Mouse (Mus musculus) kidney, postnatal 14 days (tissue): ENCODE data around the gene Brd3.
"Not testable (repeated sequence)": the region's sequence is repeated elsewhere in the genome, so short reads cannot be mapped to it uniquely, and the experiment has no call there.

Experiments
- DNase-seq: peaks from one replicate; pipeline ENCODE4 v3.0.0; 2022; ENCODE audit warnings: mixed read lengths

The Brd3 gene

GRCm38 (mm10) chr2:27507562-27507961, at the start of gene Brd3:
Gene Brd3 (minus strand): TSS chr2:27507662.
- no peak for DNase-seq

- no peak for DNase-seq
Measured at GRCm38 (mm10) chr2:27556921-27557320, 49.5 kb upstream of the Brd3 start.

DNA sequence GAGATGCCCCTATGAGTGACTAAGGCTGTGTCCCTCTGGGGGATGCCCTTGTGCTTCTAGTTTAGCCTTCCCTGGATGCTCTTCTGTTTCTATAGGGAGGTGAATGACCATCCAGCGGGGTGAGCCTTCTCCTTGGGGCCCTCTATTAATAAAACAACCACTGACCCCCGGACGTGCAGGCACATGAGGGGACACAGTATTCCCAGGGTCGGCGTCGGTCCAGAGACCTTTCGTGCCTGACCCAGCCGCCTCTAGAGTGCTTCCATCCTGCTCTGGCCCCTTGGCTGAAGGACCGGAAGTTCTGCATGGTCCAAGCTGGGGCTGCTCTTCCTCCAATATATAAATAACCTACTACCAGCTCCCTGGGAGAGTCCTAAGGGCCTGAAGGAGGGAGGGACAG, 46.8 kb upstream of the Brd3 start:
- DNase-seq: peak; percentile 83

- peak; percentile 84 for DNase-seq
Measured at GRCm38 (mm10) chr2:27552620-27553287, 45.3 kb upstream of the Brd3 start.

DNA sequence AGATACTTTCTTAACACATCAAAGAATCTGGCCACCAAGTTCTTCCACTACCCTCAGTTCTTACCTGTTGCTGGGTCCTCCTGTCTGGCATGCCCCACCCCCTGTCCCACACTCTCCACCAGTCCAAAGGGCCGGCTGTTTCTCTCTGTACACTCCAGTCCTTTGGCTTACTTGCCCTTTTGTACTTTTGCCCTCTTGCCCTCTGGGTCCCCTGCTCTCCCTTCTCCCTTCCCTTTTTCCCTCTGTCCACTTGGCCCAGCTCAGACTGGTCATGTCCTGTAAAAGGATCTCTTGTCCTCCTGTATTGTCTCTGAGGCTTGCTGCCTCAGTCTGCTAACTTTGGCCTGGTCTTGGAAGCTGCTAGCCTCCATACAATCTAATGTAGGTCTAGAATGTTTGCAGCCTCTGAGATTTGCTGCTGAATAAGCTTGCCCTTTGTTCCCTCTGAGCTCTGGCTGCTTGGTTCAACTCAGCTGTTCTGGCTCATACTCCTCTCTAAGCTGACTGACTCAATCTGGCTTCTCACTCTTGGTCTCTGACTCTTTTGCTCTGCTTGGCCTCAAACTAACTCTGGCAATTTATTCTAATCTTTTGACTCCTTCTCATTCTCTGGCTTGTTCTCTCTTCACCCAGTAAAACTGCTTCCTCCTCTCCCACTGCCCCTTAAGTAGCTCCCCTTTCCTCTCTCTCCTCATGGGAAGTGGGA, 41.4 kb upstream of the Brd3 start:
- no peak for DNase-seq

GRCm38 (mm10) chr2:27547986-27548385, 40.5 kb upstream of the Brd3 start:
- no peak for DNase-seq

DNA sequence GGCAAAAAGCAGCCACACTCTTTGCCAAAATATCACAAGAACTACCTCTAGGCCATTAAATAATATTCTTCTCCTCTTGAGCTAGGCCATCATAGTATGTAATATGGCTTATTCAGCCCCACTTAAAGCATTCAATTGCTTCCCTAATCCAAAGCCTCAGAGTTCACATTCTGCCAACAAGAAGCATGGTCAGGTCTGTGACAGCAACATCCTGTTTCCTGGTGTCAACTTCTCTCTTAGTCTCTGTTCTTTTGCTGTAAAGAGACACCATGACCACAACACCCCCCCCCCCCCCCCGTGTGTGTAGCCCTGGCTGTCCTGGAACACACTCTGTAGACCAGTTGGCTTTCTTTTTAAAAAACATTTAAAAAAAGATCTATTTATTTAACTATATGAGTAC, 39.9 kb upstream of the Brd3 start:
- no peak for DNase-seq

- DNase-seq: not testable (repeated sequence)
Measured at GRCm38 (mm10) chr2:27546041-27546440, 38.6 kb upstream of the Brd3 start.

DNA sequence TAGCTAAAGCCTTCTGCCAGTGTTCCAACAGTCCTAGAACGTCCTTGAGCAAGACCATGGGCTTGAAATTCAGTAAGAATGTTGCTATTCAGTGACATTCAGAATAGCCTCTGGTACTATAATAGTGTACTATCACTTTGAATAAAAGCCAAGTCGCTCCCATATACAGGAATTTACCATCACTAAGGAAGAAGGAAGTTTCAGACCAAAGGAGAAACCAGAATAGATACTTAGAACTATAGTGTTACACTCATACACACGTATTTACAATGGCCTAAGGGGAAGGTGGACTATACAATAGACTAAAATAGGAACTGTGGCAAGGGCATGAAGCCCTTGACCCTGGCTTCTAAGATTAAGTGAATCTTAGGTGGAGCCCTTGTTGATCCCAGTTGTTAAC, 38.1 kb upstream of the Brd3 start:
- not testable (repeated sequence) for DNase-seq

GRCm38 (mm10) chr2:27544613-27545012, 37.2 kb upstream of the Brd3 start:
- DNase-seq: no peak

DNA sequence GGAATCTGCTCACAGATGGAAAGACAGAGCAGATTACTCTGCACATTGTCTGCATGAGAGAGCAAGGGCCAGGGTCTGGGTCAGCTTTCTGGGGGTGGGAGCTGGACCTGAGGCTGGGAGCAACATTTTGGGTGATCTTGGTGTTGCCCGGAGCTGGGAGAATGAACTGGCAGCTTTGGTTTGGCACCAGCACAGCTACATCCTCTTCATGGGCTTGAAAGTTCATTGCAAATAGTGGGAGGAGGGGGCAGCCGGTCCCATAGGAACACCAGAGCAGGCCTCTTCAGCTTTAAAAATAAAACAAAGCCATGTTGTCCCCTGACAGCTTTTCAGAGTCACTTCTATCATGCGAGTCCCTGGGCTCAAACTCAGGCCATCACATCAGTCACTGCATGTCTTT, 33.8 kb upstream of the Brd3 start:
- DNase-seq: no peak

GRCm38 (mm10) chr2:27540515-27540836, 33.0 kb upstream of the Brd3 start:
- DNase-seq: no peak

GRCm38 (mm10) chr2:27539772-27540514, 32.5 kb upstream of the Brd3 start:
- DNase-seq: peak; percentile 99

GRCm38 (mm10) chr2:27539336-27539735, 31.9 kb upstream of the Brd3 start:
- no peak for DNase-seq

DNA sequence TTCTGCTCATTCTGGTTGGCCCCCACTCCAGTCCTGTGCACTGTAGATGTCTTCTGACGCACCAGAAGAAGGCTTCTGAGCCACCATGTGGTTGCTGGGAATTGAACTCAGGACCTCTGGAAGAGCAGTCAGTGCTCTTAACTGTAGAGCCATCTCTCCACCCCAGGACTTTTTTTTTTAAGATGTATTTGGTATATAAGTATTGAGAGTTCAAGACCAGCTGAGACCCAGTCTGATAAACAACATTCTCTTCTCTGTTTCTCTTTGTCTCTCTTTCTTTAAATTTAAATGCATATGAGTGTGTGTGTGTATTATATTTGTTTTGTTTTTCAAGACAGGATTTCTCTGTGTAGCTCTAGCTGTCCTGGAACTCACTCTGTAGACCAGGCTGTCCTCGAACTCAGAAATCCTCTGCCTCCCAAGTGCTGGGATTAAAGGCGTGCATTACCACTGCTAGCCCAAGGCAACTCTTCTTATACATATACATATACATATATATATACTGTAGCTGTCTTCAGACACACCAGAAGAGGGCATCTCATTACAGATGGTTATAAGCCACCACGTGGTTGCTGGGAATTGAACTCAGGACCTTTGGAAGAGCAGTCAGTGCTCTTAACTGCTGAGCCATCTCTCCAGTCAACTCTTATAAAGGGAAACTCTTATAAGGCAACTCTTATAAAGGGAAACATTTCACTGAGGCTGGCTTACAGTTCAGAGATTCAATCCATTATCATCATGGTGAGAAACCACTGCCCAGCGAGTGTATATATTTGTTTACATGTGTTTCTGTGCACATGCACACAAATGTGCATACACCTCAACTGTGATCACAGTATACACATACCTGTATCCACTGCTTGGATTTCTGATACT, 31.2 kb upstream of the Brd3 start:
- DNase-seq: not testable (repeated sequence)

GRCm38 (mm10) chr2:27518283-27518682, 10.8 kb upstream of the Brd3 start:
- DNase-seq: no peak

GRCm38 (mm10) chr2:27516289-27516688, 8.8 kb upstream of the Brd3 start:
- no peak for DNase-seq

DNA sequence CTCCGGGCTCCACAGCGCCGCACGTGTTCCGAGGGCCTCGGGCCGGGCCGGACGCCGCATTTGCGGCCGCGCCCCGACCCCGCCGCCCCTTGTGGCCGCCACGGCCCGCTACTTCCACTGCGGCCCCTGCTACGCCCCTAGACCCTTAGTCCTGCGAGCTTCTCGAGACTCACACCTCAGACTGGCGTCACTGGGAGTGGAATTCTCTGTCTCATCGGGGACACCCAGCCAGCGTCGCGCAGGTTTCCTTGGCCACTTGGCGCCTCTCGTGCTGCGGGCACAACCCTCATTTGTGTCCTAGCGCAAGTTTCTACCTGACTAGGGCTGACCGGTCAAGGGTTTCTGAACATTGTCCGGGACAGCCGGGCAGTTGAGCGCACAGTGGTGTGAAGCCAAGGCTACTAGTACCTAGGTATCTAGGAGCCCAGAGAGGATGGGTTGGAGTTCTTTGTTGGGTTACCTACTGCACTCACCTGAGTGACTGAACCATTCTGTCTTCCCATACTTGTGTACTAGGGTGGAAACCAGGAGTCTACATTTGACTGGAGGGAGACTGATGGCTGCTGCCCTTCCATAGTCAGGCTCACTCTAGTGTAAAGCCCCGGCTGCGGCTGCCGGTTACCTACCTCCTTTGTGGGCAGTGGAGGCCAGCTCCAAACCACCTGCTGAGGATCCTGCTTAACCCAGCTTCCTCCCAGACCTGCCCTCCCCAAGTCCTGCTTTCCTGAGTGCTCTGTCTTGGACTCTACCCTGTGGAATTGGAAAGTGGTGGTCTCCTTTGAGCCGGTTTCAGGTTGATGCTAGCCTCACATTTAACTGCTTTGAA, 8.1 kb upstream of the Brd3 start:
- peak; percentile 55 for DNase-seq

DNA sequence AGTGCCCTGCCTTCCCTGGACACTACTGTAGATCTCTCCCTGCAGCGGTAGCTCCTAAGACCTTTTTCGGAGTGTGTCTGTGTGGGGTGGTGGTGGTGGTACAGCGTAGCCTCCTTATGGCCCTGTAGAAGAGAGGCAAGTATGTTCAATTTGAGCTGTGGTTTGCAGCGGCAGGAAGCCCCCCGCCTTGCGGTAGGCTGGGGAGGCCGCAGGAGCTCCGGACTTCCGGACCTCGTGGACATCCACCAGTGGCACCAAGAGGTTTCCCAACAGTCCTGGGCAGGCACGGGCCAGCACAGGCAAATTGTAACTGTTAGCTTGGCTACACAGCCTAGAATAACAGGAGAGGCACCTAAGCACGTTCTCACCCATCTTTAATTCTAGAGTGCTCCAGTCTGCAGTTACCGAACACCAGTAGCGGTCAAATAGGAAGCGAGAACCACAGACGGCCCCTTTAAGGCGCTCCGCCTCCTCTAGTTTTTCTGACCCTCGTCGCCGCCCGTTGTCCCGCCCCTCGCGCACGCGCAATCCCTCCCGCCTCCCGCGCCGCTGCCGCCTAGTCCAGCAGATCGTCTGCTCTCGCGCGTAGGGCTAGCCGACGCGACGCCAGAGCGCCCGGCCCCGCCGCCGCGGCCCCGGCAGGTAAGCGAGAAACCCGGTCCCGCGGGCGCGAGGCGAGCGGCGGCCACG, 7.3 kb upstream of the Brd3 start, which contains the start of gene Wdr5:
TSS of gene Wdr5 (plus strand) at position 519 of the 690 bp plus-strand sequence.
- DNase-seq: peak; percentile 96

DNA sequence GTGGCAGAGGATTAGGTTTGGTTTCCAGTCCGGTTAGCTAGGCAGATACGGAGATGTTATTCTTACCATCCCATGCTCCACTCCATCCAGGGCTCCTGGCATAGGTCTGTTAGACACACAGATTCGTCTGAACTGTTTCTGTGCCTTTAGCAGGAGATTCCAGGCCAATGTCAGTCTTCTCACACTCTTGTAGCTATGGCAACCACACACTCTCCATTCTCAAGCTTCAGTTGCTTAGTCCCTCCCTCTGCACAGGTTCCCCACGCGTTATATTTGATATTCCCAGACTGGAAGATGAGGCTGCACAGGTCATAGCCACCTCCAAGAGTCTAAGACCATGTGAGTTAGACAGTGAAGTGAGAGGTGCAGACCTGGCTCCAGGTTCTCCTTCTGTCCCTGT, 6.4 kb upstream of the Brd3 start:
- DNase-seq: no peak

DNA sequence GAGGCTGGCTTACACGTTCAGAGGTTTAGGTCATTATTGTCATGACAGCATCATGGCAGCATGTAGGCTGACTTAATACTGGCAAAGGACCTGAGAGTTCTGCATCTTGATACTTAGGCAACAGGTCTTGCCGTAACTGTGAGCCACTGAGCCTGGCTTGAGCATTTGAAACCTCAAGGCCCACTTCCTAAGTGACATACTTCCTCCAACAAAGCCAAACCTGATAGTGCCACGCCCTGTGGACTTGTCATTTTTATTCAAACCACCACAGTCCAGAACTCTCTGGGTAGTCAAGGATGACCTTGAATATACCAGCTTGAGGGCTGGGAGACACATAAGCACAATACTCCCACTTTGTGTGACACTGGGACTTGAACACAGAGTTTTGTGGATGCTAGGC, 5.4 kb upstream of the Brd3 start:
- no peak for DNase-seq
